Comparison of ENCODE assay signal across 8 mouse cellular contexts in genomic region chr9:119445737-119446136, GRCm38 (mm10). TPM values are rescaled to one million over a fixed set of nuclear protein-coding genes. Genes with fewer than 3 reads are reported as not detected.
DNase-seq lines count a peak whose midpoint lies in the region; ATAC-seq and TF ChIP-seq lines count a peak whose summit lies in the region.

No protein-coding gene starts in this region.

- no peaks in the 10 kb centered on the region for H3K27me3 ChIP-seq in E14TG2a.4 (ENCODE audit: insufficient read depth, low read length)
- no peaks in the 10 kb centered on the region for H3K27me3 ChIP-seq in forebrain, postnatal 0 days (ENCODE audit: insufficient read depth, low read length)
- no peaks in the 10 kb centered on the region for H3K27me3 ChIP-seq in megakaryocyte, embryonic 14.5 days (replicated peaks)

- H3K27ac ChIP-seq in gastrocnemius, adult 2 months, result peak overlapping the region; percentile 84; the same call in 1 of the 2 replicates
- H3K27ac ChIP-seq in forebrain, postnatal 0 days (ENCODE audit: low read depth, low read length), result no peak overlapping the region

- no peak for DNase-seq in gastrocnemius, adult 2 months
- no peak for DNase-seq in gastrocnemius, postnatal 10 days
- no peak for DNase-seq in forebrain, postnatal 0 days
- no peak for DNase-seq in adrenal gland, adult (ENCODE audit: inconsistent age in 2 of 2, low spot score in 1 of 2)
- no peak for DNase-seq in layer of hippocampus, adult 9-11 months
- DNase-seq in cerebellum, adult 9-10 months, result no peak

- peak overlapping the region; percentile 82 for H3K9ac ChIP-seq in forebrain, postnatal 0 days

- H3K36me3 ChIP-seq in E14TG2a.4 (ENCODE audit: insufficient read depth, low read length), result peaks cover 45% of the 10 kb centered on the region
- peaks cover 39% of the 10 kb centered on the region for H3K36me3 ChIP-seq in forebrain, postnatal 0 days (ENCODE audit: insufficient read depth)
- peaks cover 44% of the 10 kb centered on the region for H3K36me3 ChIP-seq in megakaryocyte, embryonic 14.5 days (replicated peaks; ENCODE audit: low read length)

- H3K4me2 ChIP-seq in forebrain, postnatal 0 days (ENCODE audit: low read depth), result peak overlapping the region; percentile 70

- peaks cover 22% of the 10 kb centered on the region for H3K4me1 ChIP-seq in E14TG2a.4 (replicated peaks; ENCODE audit: low read depth, low read length)
- H3K4me1 ChIP-seq in forebrain, postnatal 0 days (ENCODE audit: insufficient read depth), result peaks cover 7% of the 10 kb centered on the region
- peaks cover 24% of the 10 kb centered on the region for H3K4me1 ChIP-seq in megakaryocyte, embryonic 14.5 days

- TF ChIP-seq CTCF in gastrocnemius, adult 2 months (IDR thresholded peaks at IDR 0.05), result no peak
- TF ChIP-seq CTCF in E14TG2a.4 (conservative IDR thresholded peaks at IDR 0.05; ENCODE audit: low read length), result no peak
- no peak for TF ChIP-seq CTCF in forebrain, postnatal 0 days (IDR thresholded peaks at IDR 0.05; ENCODE audit: low read depth)

- no peak for ATAC-seq in forebrain, postnatal 0 days

- 35% methylated on average over 6 of the region's 6 CpGs for WGBS in forebrain, postnatal 0 days

- no peaks in the 10 kb centered on the region for H3K9me3 ChIP-seq in E14TG2a.4 (ENCODE audit: low read length)
- no peaks in the 10 kb centered on the region for H3K9me3 ChIP-seq in forebrain, postnatal 0 days (ENCODE audit: low read length)
- no peaks in the 10 kb centered on the region for H3K9me3 ChIP-seq in megakaryocyte, embryonic 14.5 days

- H3K4me3 ChIP-seq in gastrocnemius, adult 2 months, result peak overlapping the region; percentile 91
- H3K4me3 ChIP-seq in E14TG2a.4 (replicated peaks; ENCODE audit: low read length), result peak overlapping the region; percentile 97
- H3K4me3 ChIP-seq in forebrain, postnatal 0 days (ENCODE audit: low read depth, low read length), result peak overlapping the region; percentile 79
- H3K4me3 ChIP-seq in megakaryocyte, embryonic 14.5 days (replicated peaks), result peak overlapping the region; percentile 98

- intact Hi-C loops in gastrocnemius, adult 2 months (cut with DNase I), result no loop called here

RNA-seq across cellular contexts. Expression of gene Exog, which starts 1.0 kb away (rescaled TPM):
- total RNA-seq in gastrocnemius, adult 2 months (2021), result 1 to 10 TPM; 1.6 to 2.3 TPM
- 1 to 10 TPM; 2.4 to 3.1 TPM for total RNA-seq in gastrocnemius, postnatal 10 days (2021)
- 26.6 and 26.9 TPM in 2 replicates for total RNA-seq in forebrain, postnatal 0 days (2014; rRNA removed)
- polyA plus RNA-seq in forebrain, postnatal 0 days (2015; fragmentation: Nextera tagmentation; extraction: Ambion mirVana), result 28.6 and 39.7 TPM in 2 replicates
- 0.72 TPM in 1 of 2 replicates, not detected in the other for polyA plus RNA-seq in megakaryocyte, embryonic 14.5 days (2012; ENCODE audit: insufficient read depth, low replicate concordance)

RNA-seq across cellular contexts. Expression of gene Acvr2b, which starts 43.8 kb away (rescaled TPM):
- 10 to 100 TPM; 14.5 to 20.6 TPM for total RNA-seq in gastrocnemius, adult 2 months (2021)
- total RNA-seq in gastrocnemius, postnatal 10 days (2021), result 10 to 100 TPM in 1 of 2 experiments, 1 to 10 TPM in 1; 7.5 to 14.3 TPM
- total RNA-seq in forebrain, postnatal 0 days (2014; rRNA removed), result 13.4 and 26.7 TPM in 2 replicates
- polyA plus RNA-seq in forebrain, postnatal 0 days (2015; fragmentation: Nextera tagmentation; extraction: Ambion mirVana), result 9.7 and 23.2 TPM in 2 replicates
- polyA plus RNA-seq in megakaryocyte, embryonic 14.5 days (2012; ENCODE audit: insufficient read depth, low replicate concordance), result 0.81 and 0.87 TPM in 2 replicates
